16 mouse cellular contexts compared by ENCODE assay signal in genomic region chr19:21381696-21382095, GRCm38 (mm10).
"Had no signal": no experiment of that assay in that cellular context is flagged by ENCODE, and none has a peak within 500 bp of the region (broad histone marks: within the 10 kb centered on the region; RNA-seq: fewer than 3 reads in every experiment).

No protein-coding gene starts in this region.

- H3K9me3 ChIP-seq: limb, embryonic 10.5 days; liver, embryonic 15.5 days; midbrain, embryonic 10.5 days; neural tube, embryonic 13.5 days had no signal

- H3K27ac ChIP-seq: left cerebral cortex, adult 2 months; limb, embryonic 10.5 days; liver, embryonic 15.5 days; midbrain, embryonic 10.5 days; neural tube, embryonic 13.5 days had no signal

- H3K36me3 ChIP-seq: limb, embryonic 10.5 days; liver, embryonic 15.5 days; midbrain, embryonic 10.5 days; neural tube, embryonic 13.5 days had no signal

- H3K9ac ChIP-seq: liver, embryonic 15.5 days; neural tube, embryonic 13.5 days had no signal

- H3K4me1 ChIP-seq: limb, embryonic 10.5 days; liver, embryonic 15.5 days; midbrain, embryonic 10.5 days; neural tube, embryonic 13.5 days had no signal

- ATAC-seq: lung, postnatal 0 days had no signal

- H3K4me2 ChIP-seq: liver, embryonic 11.5 days; liver, embryonic 15.5 days; neural tube, embryonic 13.5 days had no signal

- H3K27me3 ChIP-seq: liver, embryonic 15.5 days; neural tube, embryonic 13.5 days had no signal

- H3K4me3 ChIP-seq: left cerebral cortex, adult 2 months; limb, embryonic 10.5 days; liver, embryonic 15.5 days; midbrain, embryonic 10.5 days; neural tube, embryonic 13.5 days had no signal

- DNase-seq: kidney, postnatal 25 days; lung, adult 2 months; lung, postnatal 4 days; midbrain, embryonic 14.5 days; retina, postnatal 1 day; right cerebral cortex, postnatal 4 days; spleen, adult 18-20 months; thymus, adult 18-20 months; thymus, postnatal 14 days had no signal
